Mouse (Mus musculus) forebrain, embryonic 15.5 days (tissue): Measurements from ENCODE around the gene Ccng2. TPM values are rescaled to one million over a fixed set of nuclear protein-coding genes. Genes with fewer than 3 reads are reported as not detected.

Experiments
- ATAC-seq: fragments of 200-750 bp; cut with Nextera tagmentation; replicated peaks from 2 replicates; pipeline ENCODE4 v1.8.0; 2017; ENCODE audit warnings: mild to moderate bottlenecking, moderate TSS enrichment, moderate library complexity
- H3K27ac ChIP-seq: fragments of 300-500 bp; sonication (generic); replicated peaks from 2 replicates; pipeline ENCODE4 v1.5.1; 2015; ENCODE audit warnings: mild to moderate bottlenecking, inconsistent platforms
- H3K27me3 ChIP-seq: fragments of 300-500 bp; sonication (generic); 2 replicates; pipeline ENCODE4 v1.6.1; 2015; ENCODE audit warnings: inconsistent platforms
- H3K36me3 ChIP-seq: fragments of 300-500 bp; sonication (generic); 2 replicates; pipeline ENCODE4 v1.6.1; 2015; ENCODE audit warnings: mild to moderate bottlenecking, inconsistent platforms
- H3K4me1 ChIP-seq: fragments of 300-500 bp; sonication (generic); 2 replicates; pipeline ENCODE4 v1.6.1; 2015; ENCODE audit warnings: inconsistent platforms
- H3K4me2 ChIP-seq: fragments of 300-500 bp; sonication (generic); replicated peaks from 2 replicates; pipeline ENCODE4 v1.6.1; 2015; ENCODE audit warnings: mild to moderate bottlenecking, inconsistent platforms
- H3K4me3 ChIP-seq: fragments of 300-500 bp; sonication (generic); 2 replicates; pipeline ENCODE4 v1.5.1; 2015; ENCODE audit warnings: mild to moderate bottlenecking, inconsistent platforms
- H3K9ac ChIP-seq: fragments of 300-500 bp; sonication (generic); replicated peaks from 2 replicates; pipeline ENCODE4 v1.6.1; 2015; ENCODE audit warnings: mild to moderate bottlenecking, inconsistent platforms
- H3K9me3 ChIP-seq: fragments of 300-500 bp; sonication (generic); 2 replicates; pipeline ENCODE4 v1.6.1; 2016; ENCODE audit warnings: inconsistent platforms
- WGBS: fragments of 180-500 bp; shearing (Covaris S2); methylation state at CpG from one replicate; pipeline ENCODE4 v1.1.7; 2015; ENCODE audit warnings: mixed read lengths; 5-methylcytosine and 5-hydroxymethylcytosine counted together
- polyA plus RNA-seq: library from polyadenylated mRNA; unstranded; fragments of >200 nt; fragmentation: Nextera tagmentation; extraction: Ambion mirVana; gene quantifications from 2 replicates; pipeline ENCODE4 v1.2.1, GENCODE M21; 2015

The Ccng2 gene
- polyA plus RNA-seq, 1 experiment from 2014 or later = 187 TPM

- H3K36me3 ChIP-seq = no peaks in the 10 kb centered on the region
- H3K9me3 ChIP-seq = no peaks in the 10 kb centered on the region
- WGBS = 83% methylated on average over 2 of the region's 2 CpGs
- H3K27ac ChIP-seq = no peak overlapping the region
- no peak for ATAC-seq
- no peak overlapping the region for H3K4me2 ChIP-seq
- no peak overlapping the region for H3K9ac ChIP-seq
- no peaks in the 10 kb centered on the region for H3K4me1 ChIP-seq
- no peaks in the 10 kb centered on the region for H3K27me3 ChIP-seq
- H3K4me3 ChIP-seq = no peak overlapping the region
Measured at GRCm38 (mm10) chr5:93305126-93305830, 38.2 kb downstream of the Ccng2 start.

GRCm38 (mm10) chr5:93308909-93309308 lies 41.9 kb downstream of the Ccng2 start:
- Histone ChIP-seq H3K36me3 (no peaks in the 10 kb centered on the region), H3K9me3 (no peaks in the 10 kb centered on the region), H3K4me2 (no peak overlapping the region), H3K9ac (no peak overlapping the region), H3K4me3 (no peak overlapping the region), H3K4me1 (no peaks in the 10 kb centered on the region), H3K27ac (no peak overlapping the region), H3K27me3 (no peaks in the 10 kb centered on the region)
- ATAC-seq = no peak
- WGBS = 91% methylated on average over 2 of the region's 2 CpGs

DNA sequence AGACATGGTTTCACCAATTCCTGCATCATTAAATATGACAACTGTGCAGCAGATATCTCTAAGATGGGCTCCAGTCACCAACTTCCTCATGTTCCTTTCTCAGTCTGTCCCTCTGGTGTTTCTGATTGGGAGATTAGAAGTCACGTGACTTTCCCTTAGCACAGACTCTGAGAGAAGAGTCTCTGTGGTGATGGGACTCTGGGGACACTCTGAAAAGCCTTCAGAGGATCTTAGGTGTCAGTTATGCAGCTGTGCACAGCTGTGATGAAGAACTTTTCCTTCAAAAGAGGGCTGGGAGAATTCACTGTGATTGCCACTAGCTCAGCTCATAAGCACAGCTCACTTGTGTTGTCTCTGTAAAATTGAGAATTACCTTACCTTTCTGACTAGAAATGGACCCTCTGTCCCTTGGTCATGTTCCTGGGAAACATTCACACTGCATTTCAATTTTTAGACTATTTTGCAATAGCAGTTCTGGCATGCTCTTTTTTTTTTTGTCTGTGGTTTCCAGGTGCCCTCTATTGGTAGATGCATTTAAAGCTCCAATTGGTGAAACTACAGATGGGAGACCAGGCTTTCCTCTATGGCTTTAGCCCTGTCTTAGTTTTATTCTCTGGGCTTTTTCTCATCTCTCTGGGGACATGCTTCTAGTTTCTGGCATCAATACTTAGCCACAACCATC lies 56.4 kb downstream of the Ccng2 start:
- Histone ChIP-seq H3K36me3 (no peaks in the 10 kb centered on the region), H3K27ac (no peak overlapping the region), H3K9ac (no peak overlapping the region), H3K27me3 (no peaks in the 10 kb centered on the region), H3K9me3 (no peaks in the 10 kb centered on the region), H3K4me3 (no peak overlapping the region), H3K4me2 (no peak overlapping the region), H3K4me1 (no peaks in the 10 kb centered on the region)
- ATAC-seq = no peak
- WGBS = 74% methylated on average over 1 of the region's 1 CpGs

Other genes with a start within 250 kb of the Ccng2 start
- gene Sowahb, start 222.2 kb upstream of the Ccng2 start, polyA plus RNA-seq = 0.08 TPM in 1 of 2 replicates, not detected in the other
- 174 and 180 TPM in 2 replicates for gene Sept11, start 173.8 kb upstream of the Ccng2 start, polyA plus RNA-seq
- 202 and 223 TPM in 2 replicates for gene Ccni, start 60.8 kb upstream of the Ccng2 start, polyA plus RNA-seq
- 2.3 and 3.5 TPM in 2 replicates for gene 2010109A12Rik, start 60.7 kb upstream of the Ccng2 start, polyA plus RNA-seq